In the genomic region with DNA sequence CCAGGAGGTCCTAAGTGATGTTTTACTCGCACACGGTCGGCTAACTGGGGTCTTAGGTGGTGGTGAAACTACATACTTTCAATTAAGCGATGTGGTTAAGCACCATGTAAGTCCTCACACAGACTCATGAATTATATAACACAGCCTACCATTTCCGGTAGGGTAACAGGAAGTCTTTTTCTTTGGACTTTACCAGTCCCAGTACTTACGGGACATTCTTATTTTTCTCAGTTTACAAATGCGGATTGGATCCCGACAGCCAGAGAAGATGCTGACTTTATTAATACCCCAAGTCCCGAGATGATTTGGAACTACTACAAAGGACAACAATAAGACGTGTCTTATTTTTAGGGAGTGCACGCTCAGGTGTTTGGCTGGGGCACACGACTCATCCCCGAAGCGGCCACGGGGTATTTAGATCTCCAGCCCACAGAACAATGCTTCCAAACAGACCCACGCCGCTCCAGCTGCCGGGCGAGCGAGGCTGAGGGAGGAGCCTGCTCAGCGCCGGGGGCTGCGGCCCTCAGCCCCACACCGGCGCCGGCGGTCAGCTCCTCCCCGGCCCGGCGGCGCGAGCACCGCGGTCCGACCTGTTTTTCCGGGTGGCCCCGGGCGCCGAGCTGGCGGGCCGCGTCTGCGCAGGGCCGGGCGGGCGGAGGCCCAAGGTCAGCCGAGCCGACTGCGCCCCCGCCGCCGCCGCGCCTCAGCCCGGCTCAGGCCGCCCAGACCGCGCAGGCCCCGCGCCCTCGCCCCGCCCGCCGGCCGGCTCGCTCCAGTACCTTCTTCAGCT, we compare ENCODE assay signal across 8 mouse cellular contexts. TPM values are rescaled to one million over a fixed set of nuclear protein-coding genes. Genes with fewer than 3 reads are reported as not detected.
DNase-seq lines count a peak whose midpoint lies in the region; ATAC-seq and TF ChIP-seq lines count a peak whose summit lies in the region.

No protein-coding gene starts in this region.

- in situ Hi-C loops in Patski (cut with MboI; ENCODE audit: low pct_unique_long_range_greater_than_20kb): no loop called here

- POLR2A ChIA-PET in Patski (lab: Charles Lee): interaction anchor here (1.0 kb wide), 1 partner anchor 54 kb away, joined by 3 read pairs; no protein-coding TSS in a partner anchor

- peak; percentile 17 for DNase-seq in right cerebral cortex, adult 18-20 months
- no peak for DNase-seq in right cerebral cortex, postnatal 10 days (ENCODE audit: low spot score in 2 of 2)
- DNase-seq in Patski (ENCODE audit: low read depth, low spot score): no peak
- peak; percentile 26 for DNase-seq in hindbrain, postnatal 0 days (ENCODE audit: low spot score)
- DNase-seq in right cerebral cortex, postnatal 25 days: no peak

- peak overlapping the region; percentile 95 for H3ac ChIP-seq in myocyte (ENCODE audit: control insufficient read depth, insufficient read length)

- CTCF ChIA-PET in Patski (lab: Charles Lee): no interaction called here

- peak overlapping the region; percentile 88 for H3K9ac ChIP-seq in hindbrain, postnatal 0 days (replicated peaks; ENCODE audit: low read length)
- H3K9ac ChIP-seq in limb, embryonic 15.5 days: peak overlapping the region; percentile 95

- WGBS in hindbrain, postnatal 0 days: under 1% methylated on average over 44 of the region's 66 CpGs
- WGBS in limb, embryonic 15.5 days: under 1% methylated on average over 62 of the region's 66 CpGs

- peak; percentile 69 for ATAC-seq in Patski
- ATAC-seq in hindbrain, postnatal 0 days: peak; percentile 88
- peak; percentile 85 for ATAC-seq in limb, embryonic 15.5 days (ENCODE audit: insufficient number of reproducible peaks, low FRiP score, low TSS enrichment, low read depth)

- peaks cover 9% of the 10 kb centered on the region; the same call in 1 of the 2 replicates for H3K36me3 ChIP-seq in hindbrain, postnatal 0 days (ENCODE audit: insufficient read depth, low read length)
- peaks cover 26% of the 10 kb centered on the region for H3K36me3 ChIP-seq in limb, embryonic 15.5 days
- H3K36me3 ChIP-seq in myocyte (ENCODE audit: control insufficient read depth, insufficient read depth): peaks cover 35% of the 10 kb centered on the region

- peaks cover 3% of the 10 kb centered on the region; the same call in 1 of the 2 replicates for H3K4me1 ChIP-seq in embryonic fibroblast, embryonic 13.5 days (ENCODE audit: control insufficient read depth, insufficient read depth, low read length)
- 0 out of 2 replicates have a peak, but pooled peaks cover 5% of the 10 kb centered on the region for H3K4me1 ChIP-seq in hindbrain, postnatal 0 days (ENCODE audit: insufficient read depth, low read length)
- H3K4me1 ChIP-seq in limb, embryonic 15.5 days: peaks cover 6% of the 10 kb centered on the region; the same call in 1 of the 2 replicates

- H3K4me3 ChIP-seq in embryonic fibroblast, embryonic 13.5 days (ENCODE audit: insufficient read depth, low read length): peak overlapping the region; percentile 97
- H3K4me3 ChIP-seq in hindbrain, postnatal 0 days (ENCODE audit: low read length): peak overlapping the region; percentile 92
- peak overlapping the region; percentile 97 for H3K4me3 ChIP-seq in limb, embryonic 15.5 days
- H3K4me3 ChIP-seq in myocyte: peak overlapping the region; percentile 66

- peaks cover 51% of the 10 kb centered on the region for H3K79me2 ChIP-seq in myocyte (ENCODE audit: control insufficient read depth, insufficient read depth)

- no peak for TF ChIP-seq CTCF in Patski (IDR thresholded peaks at IDR 0.05)
- TF ChIP-seq CTCF in embryonic fibroblast, embryonic 13.5 days (IDR thresholded peaks at IDR 0.05; ENCODE audit: borderline replicate concordance, insufficient read depth, low read length): no peak
- TF ChIP-seq CTCF in hindbrain, postnatal 0 days (IDR thresholded peaks at IDR 0.05; ENCODE audit: low read depth): no peak

- H3K9me3 ChIP-seq in hindbrain, postnatal 0 days (ENCODE audit: low read length): no peaks in the 10 kb centered on the region
- no peaks in the 10 kb centered on the region for H3K9me3 ChIP-seq in limb, embryonic 15.5 days

- H3K27ac ChIP-seq in embryonic fibroblast, embryonic 13.5 days (ENCODE audit: insufficient read depth, low read length): peak overlapping the region; percentile 62
- peak overlapping the region; percentile 95 for H3K27ac ChIP-seq in hindbrain, postnatal 0 days
- peak overlapping the region; percentile 94 for H3K27ac ChIP-seq in limb, embryonic 15.5 days

- H3K27me3 ChIP-seq in Patski (no peaks in the 10 kb centered on the region), myocyte (ENCODE audit: control insufficient read depth, insufficient read depth, insufficient read length) (no peaks in the 10 kb centered on the region)
- H3K27me3 ChIP-seq in hindbrain, postnatal 0 days (ENCODE audit: insufficient read depth, low read length): no peaks in the 10 kb centered on the region
- H3K27me3 ChIP-seq in limb, embryonic 15.5 days: no peaks in the 10 kb centered on the region

- H3K4me2 ChIP-seq in hindbrain, postnatal 0 days (ENCODE audit: low read depth, low read length): peak overlapping the region; percentile 94
- peak overlapping the region; percentile 66 for H3K4me2 ChIP-seq in limb, embryonic 15.5 days
- H3K4me2 ChIP-seq in myocyte (ENCODE audit: low read depth): peak overlapping the region; percentile 83

- no peak for TF ChIP-seq POLR2A in embryonic fibroblast, embryonic 13.5 days (IDR thresholded peaks at IDR 0.05; ENCODE audit: low read depth, low read length)
- no peak for TF ChIP-seq POLR2A in myocyte (IDR thresholded peaks at IDR 0.05; ENCODE audit: insufficient read length, low read depth)

TF ChIP-seq in myocyte, 11 proteins besides CTCF, POLR2A, EP300 and RAD21:
- no peak for TF ChIP-seq POLR2AphosphoS2 (IDR thresholded peaks at IDR 0.05; ENCODE audit: insufficient read length, low read depth)
- TF ChIP-seq REST (IDR thresholded peaks at IDR 0.05; ENCODE audit: insufficient read depth, insufficient read length): no peak
- no peak for TF ChIP-seq MYOG (IDR thresholded peaks at IDR 0.05; ENCODE audit: control insufficient read depth in 1 of 3, insufficient read depth in 1 of 3, insufficient read length in 2 of 3, low read depth in 2 of 3)
- no peak for TF ChIP-seq TCF3 (IDR thresholded peaks at IDR 0.05; ENCODE audit: insufficient read length, low read depth)
- no peak for TF ChIP-seq MYOD1 (IDR thresholded peaks at IDR 0.05; ENCODE audit: control insufficient read depth in 1 of 3, insufficient read length in 2 of 3, low read depth in 2 of 3)
- TF ChIP-seq TCF12 (IDR thresholded peaks at IDR 0.05; ENCODE audit: insufficient read depth, poor library complexity, severe bottlenecking): no peak
- no peak for TF ChIP-seq USF1 (IDR thresholded peaks at IDR 0.05; ENCODE audit: low read depth)
- TF ChIP-seq MAX (IDR thresholded peaks at IDR 0.05; ENCODE audit: low read depth): no peak
- no peak for TF ChIP-seq SRF (IDR thresholded peaks at IDR 0.05; ENCODE audit: control insufficient read depth, insufficient read length, low read depth)
- no peak for TF ChIP-seq CEBPB (IDR thresholded peaks at IDR 0.05; ENCODE audit: insufficient read depth, poor library complexity, severe bottlenecking)
- no peak for TF ChIP-seq E2F4 (IDR thresholded peaks at IDR 0.05; ENCODE audit: insufficient read depth)

RNA-seq across cellular contexts. Expression of a gene that starts 0.6 kb away (rescaled TPM):
- 248 TPM for polyA plus RNA-seq in Patski (2021)
- 199 and 202 TPM in 2 replicates for polyA plus RNA-seq in embryonic fibroblast, embryonic 13.5 days (2011; ENCODE audit: insufficient read length, low read depth, missing spikeins)
- 43.9 and 56.7 TPM in 2 replicates for total RNA-seq in hindbrain, postnatal 0 days (2014; rRNA removed)
- polyA plus RNA-seq in hindbrain, postnatal 0 days (2015; fragmentation: Nextera tagmentation; extraction: Ambion mirVana): 155 and 156 TPM in 2 replicates
- 135 and 148 TPM in 2 replicates for polyA plus RNA-seq in limb, embryonic 15.5 days (2015; fragmentation: Nextera tagmentation; extraction: Ambion mirVana)
- 104 TPM for polyA plus RNA-seq in myocyte (2012; fragmentation: generic; extraction: Trizol)

Comparison
In these comparisons a context has a peak if more than half of its experiments do, and no peak if none do; other contexts are left out.
1. DNase-seq: peak in right cerebral cortex, adult 18-20 months (single experiment) and hindbrain, postnatal 0 days (single experiment); none in right cerebral cortex, postnatal 10 days (0 of 2), Patski (single experiment) and right cerebral cortex, postnatal 25 days (single experiment).
2. Peak in every context shown above with its lines, with median percentiles within 50 percentile points of each other: ATAC-seq, H3K27ac ChIP-seq, H3K4me3 ChIP-seq and H3K4me2 ChIP-seq.